Mouse (Mus musculus): ENCODE data around the gene Gm27029.
A peak's percentile ranks its signal among the peaks of the same experiment; 100 is the strongest.
"Not testable (repeated sequence)": the region's sequence is repeated elsewhere in the genome, so short reads cannot be mapped to it uniquely, and the experiment has no call there.

Gm27029 gene

GRCm38 (mm10) chr11:101424105-101424851 is at the start of gene Gm27029:
Gene Gm27029, minus strand, starts transcription at chr11:101424796.
- DNase-seq (ENCODE audit: low spot score in 2 of 2): peak in 1 of 2 experiments; percentile 23

DNA sequence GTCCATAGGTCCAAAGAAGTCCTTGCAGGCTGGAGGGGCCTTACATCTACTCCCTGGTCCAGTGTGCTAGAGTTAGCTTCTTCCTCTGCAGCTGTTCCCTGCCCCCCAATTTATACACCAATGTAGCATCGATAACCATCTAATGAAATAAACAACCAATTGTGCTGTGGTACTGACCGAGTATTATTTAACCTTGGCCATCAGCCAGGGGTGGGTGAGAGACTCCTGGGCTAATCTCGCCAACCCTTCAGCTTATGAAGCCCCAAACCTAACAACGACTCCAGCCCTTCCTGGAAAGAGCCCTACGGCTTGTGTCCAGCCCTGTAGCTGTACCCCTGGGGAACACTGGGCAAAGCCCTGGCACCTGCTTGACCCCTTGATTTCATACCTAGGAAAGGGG is 49.7 kb upstream of the Gm27029 start:
- DNase-seq (ENCODE audit: low spot score in 2 of 2): no peak

DNA sequence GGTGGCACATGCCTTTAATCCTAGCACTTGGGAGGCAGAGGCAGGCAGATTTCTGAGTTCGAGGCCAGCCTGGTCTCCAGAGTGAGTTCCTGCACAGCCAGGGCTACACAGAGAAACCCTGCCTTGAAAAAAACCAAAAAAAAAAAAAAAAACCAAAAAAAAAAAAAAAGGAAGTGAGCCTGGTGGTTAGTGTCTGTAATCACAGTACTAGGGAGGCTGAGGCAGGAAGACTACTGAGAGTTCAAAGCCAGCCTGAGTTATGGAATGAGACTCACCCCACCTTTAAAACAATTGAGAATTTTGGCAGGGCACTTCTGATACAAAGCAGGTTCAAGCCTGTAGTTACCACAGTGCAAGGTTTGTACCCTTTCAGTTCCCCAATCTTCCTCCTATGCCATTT is 49.1 kb upstream of the Gm27029 start:
- DNase-seq (ENCODE audit: low spot score in 2 of 2): not testable (repeated sequence)

- DNase-seq (ENCODE audit: low spot score in 2 of 2): peak; percentile 36 to 43
These were observed 47.7 kb upstream of the Gm27029 start for GRCm38 (mm10) chr11:101472336-101472735.

GRCm38 (mm10) chr11:101471926-101472325 is 47.3 kb upstream of the Gm27029 start:
- DNase-seq (ENCODE audit: low spot score in 2 of 2): no peak

- DNase-seq (ENCODE audit: low spot score in 2 of 2): no peak
These were observed 45.6 kb upstream of the Gm27029 start for GRCm38 (mm10) chr11:101470206-101470605.

DNA sequence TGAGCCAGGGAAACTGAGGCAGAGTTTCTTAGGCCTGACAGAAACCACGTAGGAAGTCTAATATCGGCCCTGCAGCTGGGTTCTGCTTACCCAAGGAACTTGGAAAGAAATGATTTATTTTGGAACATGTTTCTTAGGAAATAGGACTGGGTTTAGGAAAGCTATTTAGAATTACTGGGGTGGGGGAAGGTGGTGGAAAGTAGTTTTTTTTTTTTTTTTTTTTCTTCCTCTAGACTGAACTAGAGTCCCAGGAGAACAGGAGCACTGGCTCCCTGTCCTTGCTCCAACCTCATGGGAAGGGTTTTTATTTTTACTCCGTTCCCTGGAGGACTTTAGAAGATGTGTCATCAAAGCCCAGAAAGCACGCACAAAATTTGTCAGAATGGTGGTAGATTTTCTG is 44.6 kb upstream of the Gm27029 start:
- no peak for DNase-seq (ENCODE audit: low spot score in 2 of 2)

DNA sequence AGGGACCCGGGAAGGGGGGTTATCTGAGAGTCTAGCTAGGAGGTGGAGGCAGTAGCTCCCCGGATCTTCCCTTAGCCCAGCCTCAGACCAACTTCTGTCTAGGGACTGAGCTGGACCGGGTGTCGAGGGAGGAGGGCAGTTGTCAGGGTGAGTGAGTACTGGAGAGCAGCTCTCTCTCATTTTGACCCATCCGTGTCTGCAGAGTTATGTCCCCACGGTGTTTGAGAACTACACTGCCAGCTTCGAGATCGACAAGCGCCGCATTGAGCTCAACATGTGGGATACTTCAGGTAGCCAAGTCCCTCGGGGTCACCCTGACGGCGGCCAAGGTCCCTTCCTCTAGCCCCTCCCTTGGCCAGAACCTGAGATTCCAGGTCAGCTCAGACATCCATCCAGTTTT is 44.1 kb upstream of the Gm27029 start:
- no peak for DNase-seq (ENCODE audit: low spot score in 2 of 2)

GRCm38 (mm10) chr11:101468263-101468688 is 43.7 kb upstream of the Gm27029 start:
- peak in 1 of 2 experiments; percentile 20 for DNase-seq (ENCODE audit: low spot score in 2 of 2)

GRCm38 (mm10) chr11:101467477-101468262 is 43.1 kb upstream of the Gm27029 start:
- peak; percentile 53 to 56 for DNase-seq (ENCODE audit: low spot score in 2 of 2)

GRCm38 (mm10) chr11:101466552-101466950 is 42.0 kb upstream of the Gm27029 start:
- DNase-seq (ENCODE audit: low spot score in 2 of 2): not testable (repeated sequence)

GRCm38 (mm10) chr11:101465869-101466551 is 41.4 kb upstream of the Gm27029 start, which contains the start of gene Vat1:
Gene Vat1, minus strand, starts transcription at chr11:101466230.
- DNase-seq (ENCODE audit: low spot score in 2 of 2): no peak

DNA sequence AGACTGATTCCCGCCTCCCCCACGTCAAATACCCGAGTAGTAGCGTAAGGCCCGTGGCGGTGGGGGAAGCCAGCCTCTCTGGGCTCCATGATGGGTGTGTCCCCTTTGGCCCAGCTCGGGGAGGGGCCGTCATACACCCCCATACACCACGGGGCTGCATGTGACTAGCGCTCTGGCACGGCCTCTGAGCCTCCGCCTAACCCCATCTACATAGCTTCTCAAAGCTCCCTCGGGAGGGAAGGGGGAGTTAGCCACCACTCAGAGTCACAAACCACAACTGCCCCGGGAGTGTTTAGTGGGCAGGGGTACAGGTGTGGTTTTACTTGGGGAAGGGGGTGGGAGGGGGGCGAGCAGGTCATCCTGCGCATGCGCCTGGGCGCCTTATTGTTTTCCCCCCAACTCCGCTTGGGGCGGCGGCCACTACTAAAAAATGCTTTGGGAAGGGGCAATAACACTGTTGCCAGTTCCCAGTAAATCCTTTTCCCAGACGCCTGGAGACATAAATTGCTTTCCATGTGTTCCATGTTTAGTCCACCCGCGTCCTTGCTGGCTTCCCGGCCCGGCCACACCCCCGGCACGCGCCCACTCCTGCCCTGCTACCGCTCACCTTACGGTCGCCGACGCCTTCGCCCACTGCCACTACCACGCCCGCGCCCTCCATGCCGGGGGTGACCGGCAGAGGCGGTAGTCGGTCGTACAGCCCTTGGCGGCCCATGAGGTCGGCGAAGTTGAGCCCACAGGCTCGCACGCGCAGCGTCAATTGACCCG is 40.7 kb upstream of the Gm27029 start:
- no peak for DNase-seq (ENCODE audit: low spot score in 2 of 2)

GRCm38 (mm10) chr11:101464211-101465100 is 39.9 kb upstream of the Gm27029 start, which contains the start of gene Rnd2:
Gene Rnd2, plus strand, starts transcription at chr11:101464999.
- DNase-seq (ENCODE audit: low spot score in 2 of 2): no peak

DNA sequence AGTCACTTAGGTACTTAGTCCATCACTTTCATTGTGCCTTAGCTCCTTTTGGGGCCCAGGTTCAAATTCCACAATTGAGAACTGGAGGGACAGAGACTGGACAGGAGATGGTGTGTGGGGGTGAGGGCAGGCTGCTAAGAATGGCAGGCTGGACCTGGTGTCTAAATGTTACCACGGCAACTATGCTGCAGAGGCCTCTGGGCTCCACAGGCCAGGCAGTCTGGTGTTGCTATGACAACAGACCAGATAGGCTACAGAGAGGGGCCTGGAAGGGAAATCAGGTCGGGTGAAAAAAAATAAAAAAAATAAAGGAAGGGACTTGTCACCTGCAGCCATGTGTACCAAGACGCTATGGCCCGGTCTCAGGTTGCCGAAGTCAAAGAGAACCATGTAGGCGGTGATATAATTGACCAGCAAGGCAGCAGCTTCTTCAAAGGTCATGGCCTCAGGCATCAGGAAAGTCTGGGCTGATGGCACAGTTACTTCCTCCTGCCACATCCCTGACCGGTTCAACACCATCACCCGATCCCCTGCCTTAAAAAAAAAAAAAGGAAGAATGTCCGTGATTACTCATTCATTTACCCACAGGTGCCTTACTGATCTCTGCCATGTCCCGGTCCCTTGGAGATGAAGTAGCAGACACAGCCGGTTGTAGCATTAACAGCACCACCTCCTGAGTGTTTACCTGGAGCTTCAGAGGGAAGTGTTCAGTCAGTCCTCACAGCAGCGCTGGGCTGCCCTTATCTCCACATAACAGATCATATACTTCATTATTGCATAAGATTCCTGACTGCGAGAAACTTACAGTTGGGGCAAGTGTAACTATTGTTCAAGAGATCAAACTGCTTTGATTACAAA is 38.2 kb upstream of the Gm27029 start:
- no peak for DNase-seq (ENCODE audit: low spot score in 2 of 2)

- DNase-seq (ENCODE audit: low spot score in 2 of 2): no peak
These were observed 37.5 kb upstream of the Gm27029 start for GRCm38 (mm10) chr11:101462141-101462540.

GRCm38 (mm10) chr11:101460321-101460720 is 35.7 kb upstream of the Gm27029 start:
- DNase-seq (ENCODE audit: low spot score in 2 of 2): no peak

DNA sequence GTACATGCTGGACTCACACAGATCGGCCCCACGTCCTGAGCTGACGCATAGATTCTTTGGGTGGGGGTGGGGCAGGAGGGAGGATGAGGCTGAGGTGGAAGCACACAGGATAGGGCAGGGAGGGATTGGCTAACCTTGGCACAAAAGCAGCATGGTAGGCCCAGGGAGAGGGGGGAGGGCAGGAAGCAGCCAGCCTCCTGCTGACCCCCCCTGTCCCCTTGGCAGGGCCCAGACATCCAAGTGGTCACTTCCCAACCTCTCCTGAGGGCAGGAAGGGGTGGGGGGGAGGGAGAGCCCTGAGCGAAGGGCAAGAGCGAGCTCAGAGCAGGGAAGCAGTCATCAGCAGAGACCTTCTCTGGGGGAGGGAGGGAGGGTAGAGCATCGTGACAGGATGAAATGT is 35.1 kb upstream of the Gm27029 start:
- DNase-seq (ENCODE audit: low spot score in 2 of 2): no peak

DNA sequence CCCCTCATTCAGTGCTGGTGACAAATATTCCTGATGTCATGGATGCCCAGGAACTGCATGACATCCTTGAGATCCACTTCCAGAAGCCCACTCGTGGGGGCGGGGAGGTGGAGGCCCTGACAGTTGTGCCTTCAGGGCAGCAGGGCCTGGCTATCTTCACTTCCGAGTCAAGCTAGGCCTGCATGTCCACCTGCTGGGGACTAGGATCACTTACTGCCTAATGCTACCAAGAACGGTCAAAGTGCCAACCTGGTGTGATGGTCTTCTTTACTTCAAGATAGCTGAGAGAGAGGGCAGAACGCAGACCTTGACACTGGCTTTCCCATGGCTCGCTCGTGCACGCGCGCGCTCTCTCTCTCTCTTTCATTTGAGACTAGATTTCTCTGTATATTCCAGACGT is 33.6 kb upstream of the Gm27029 start:
- DNase-seq (ENCODE audit: low spot score in 2 of 2): no peak
